Mouse (Mus musculus) small intestine, adult 2 months (tissue): ENCODE results near the gene Nanos2.

Source experiments
- CTCF ChIP-seq: fragments of 200-500 bp; IDR thresholded peaks from 2 replicates; pipeline ENCODE4 v1.5.1; 2012; ENCODE audit warnings: low read depth, mild to moderate bottlenecking, control low read depth, inconsistent platforms, low read length, moderate library complexity, mixed read lengths; ENCODE audit not compliant: insufficient replicate concordance, insufficient read length; ENCODE audit errors: extremely low read depth
- POLR2A ChIP-seq: fragments of 200-500 bp; IDR thresholded peaks from 2 replicates; pipeline ENCODE4 v1.6.1; 2012; ENCODE audit warnings: low read depth, mild to moderate bottlenecking, control low read depth, inconsistent platforms, low read length, moderate library complexity

- TF ChIP-seq CTCF (no peak), POLR2A (peak; percentile 45)
Measured at GRCm38 (mm10) chr7:19024096-19024506, 36.9 kb downstream of the Nanos2 start, which contains the start of gene Sympk.
